Mouse (Mus musculus) liver, embryonic 11.5 days (tissue): ENCODE measurements around the gene Gabrb3. TPM values are rescaled to one million over a fixed set of nuclear protein-coding genes. Genes with fewer than 3 reads are reported as not detected.
"Not testable (repeated sequence)": the region's sequence is repeated elsewhere in the genome, so short reads cannot be mapped to it uniquely, and the experiment has no call there.

Experiments used
- ATAC-seq: fragments of 200-750 bp; cut with Nextera tagmentation; replicated peaks from 2 replicates; pipeline ENCODE4 v1.8.0; 2017; ENCODE audit warnings: moderate number of reproducible peaks, mild to moderate bottlenecking, moderate TSS enrichment, moderate library complexity; ENCODE audit not compliant: low FRiP score
- DNase-seq: peaks from one replicate; pipeline ENCODE4 v3.0.0-alpha.2; 2017; ENCODE audit warnings: low spot score
- H3K27ac ChIP-seq: fragments of 300-500 bp; sonication (generic); 2 replicates; pipeline ENCODE4 v1.5.1; 2014; ENCODE audit warnings: mild to moderate bottlenecking, low read depth, low read length, control low read depth
- H3K27me3 ChIP-seq: fragments of 300-500 bp; sonication (generic); replicated peaks from 2 replicates; pipeline ENCODE4 v1.6.1; 2014; ENCODE audit warnings: low read length, mixed read lengths; ENCODE audit not compliant: control insufficient read depth, insufficient read depth
- H3K36me3 ChIP-seq: fragments of 300-500 bp; sonication (generic); 2 replicates; pipeline ENCODE4 v1.6.1; 2014; ENCODE audit warnings: mild to moderate bottlenecking, low read length, moderate library complexity, mixed read lengths; ENCODE audit not compliant: control insufficient read depth, insufficient read depth
- H3K4me1 ChIP-seq: fragments of 300-500 bp; sonication (generic); replicated peaks from 2 replicates; pipeline ENCODE4 v1.6.1; 2014; ENCODE audit warnings: low read length, mixed read lengths; ENCODE audit not compliant: control insufficient read depth, insufficient read depth
- H3K4me2 ChIP-seq: fragments of 300-500 bp; sonication (generic); 2 replicates; pipeline ENCODE4 v1.6.1; 2014; ENCODE audit warnings: mild to moderate bottlenecking, control low read depth, moderate library complexity
- H3K4me3 ChIP-seq: fragments of 300-500 bp; sonication (generic); 2 replicates; pipeline ENCODE4 v1.5.1; 2014; ENCODE audit warnings: low read depth, low read length, control low read depth
- H3K9ac ChIP-seq: fragments of 300-500 bp; sonication (generic); 2 replicates; pipeline ENCODE4 v1.6.1; 2014; ENCODE audit warnings: low read depth, low read length, control low read depth
- H3K9me3 ChIP-seq: fragments of 300-500 bp; sonication (generic); 2 replicates; pipeline ENCODE4 v1.6.1; 2016; ENCODE audit warnings: low read length, inconsistent platforms, mixed read lengths; ENCODE audit not compliant: control insufficient read depth
- WGBS: fragments of 180-500 bp; shearing (Covaris S2); extraction: QIAGEN DNeasy Blood & Tissue Kit; methylation state at CpG from one replicate; pipeline ENCODE4 v1.1.7; 2014; 5-methylcytosine and 5-hydroxymethylcytosine counted together
- polyA plus RNA-seq: library from polyadenylated mRNA; unstranded; fragments of >200 nt; fragmentation: Nextera tagmentation; extraction: Ambion mirVana; gene quantifications from 2 replicates; pipeline ENCODE4 v1.2.1, GENCODE M21; 2014

Gene Gabrb3
- polyA plus RNA-seq, 1 experiment from 2014 or later = 0.95 TPM

- H3K4me2 ChIP-seq = no peak overlapping the region
- no peaks in the 10 kb centered on the region for H3K9me3 ChIP-seq
- 77% methylated on average over 1 of the region's 1 CpGs for WGBS
- H3K4me1 ChIP-seq = no peaks in the 10 kb centered on the region
- H3K36me3 ChIP-seq = no peaks in the 10 kb centered on the region
- ATAC-seq (no peak), DNase-seq (no peak)
- H3K27me3 ChIP-seq = no peaks in the 10 kb centered on the region
- H3K9ac ChIP-seq = no peak overlapping the region
- H3K4me3 ChIP-seq = no peak overlapping the region
- H3K27ac ChIP-seq = no peak overlapping the region
Observed at GRCm38 (mm10) chr7:57703580-57703979, 284.1 kb downstream of the Gabrb3 start.

GRCm38 (mm10) chr7:57706092-57706491 lies 286.6 kb downstream of the Gabrb3 start:
- ATAC-seq = no peak
- no peaks in the 10 kb centered on the region for H3K27me3 ChIP-seq
- no peak overlapping the region for H3K9ac ChIP-seq
- no peak for DNase-seq
- H3K27ac ChIP-seq = no peak overlapping the region
- H3K4me3 ChIP-seq = no peak overlapping the region
- H3K9me3 ChIP-seq = no peaks in the 10 kb centered on the region
- WGBS = 91% methylated on average over 6 of the region's 6 CpGs
- H3K4me1 ChIP-seq = no peaks in the 10 kb centered on the region
- no peak overlapping the region for H3K4me2 ChIP-seq
- H3K36me3 ChIP-seq = no peaks in the 10 kb centered on the region

GRCm38 (mm10) chr7:57706976-57707740 lies 287.7 kb downstream of the Gabrb3 start:
- Histone ChIP-seq H3K9me3 (no peaks in the 10 kb centered on the region), H3K4me1 (no peaks in the 10 kb centered on the region), H3K36me3 (no peaks in the 10 kb centered on the region), H3K27ac (no peak overlapping the region), H3K27me3 (no peaks in the 10 kb centered on the region), H3K4me2 (no peak overlapping the region), H3K4me3 (no peak overlapping the region), H3K9ac (no peak overlapping the region)
- DNase-seq (no peak), ATAC-seq (no peak)
- WGBS = 74% methylated on average over 7 of the region's 7 CpGs

- Histone ChIP-seq H3K36me3 (no peaks in the 10 kb centered on the region), H3K9ac (no peak overlapping the region), H3K4me3 (no peak overlapping the region), H3K4me1 (no peaks in the 10 kb centered on the region), H3K9me3 (no peaks in the 10 kb centered on the region), H3K27me3 (no peaks in the 10 kb centered on the region), H3K4me2 (no peak overlapping the region), H3K27ac (no peak overlapping the region)
- ATAC-seq (no peak), DNase-seq (no peak)
Observed at GRCm38 (mm10) chr7:57711709-57712108, 292.2 kb downstream of the Gabrb3 start.

- WGBS = 65% methylated on average over 2 of the region's 2 CpGs
- no peak overlapping the region for H3K27ac ChIP-seq
- H3K4me3 ChIP-seq = no peak overlapping the region
- no peaks in the 10 kb centered on the region for H3K9me3 ChIP-seq
- no peaks in the 10 kb centered on the region for H3K36me3 ChIP-seq
- H3K9ac ChIP-seq = no peak overlapping the region
- ATAC-seq = no peak
- H3K27me3 ChIP-seq = no peaks in the 10 kb centered on the region
- H3K4me2 ChIP-seq = no peak overlapping the region
- no peaks in the 10 kb centered on the region for H3K4me1 ChIP-seq
- DNase-seq = no peak
Observed at GRCm38 (mm10) chr7:57746836-57747235, 327.3 kb downstream of the Gabrb3 start.

- H3K27me3 ChIP-seq = no peaks in the 10 kb centered on the region
- no peak overlapping the region for H3K4me3 ChIP-seq
- no peaks in the 10 kb centered on the region for H3K36me3 ChIP-seq
- H3K27ac ChIP-seq = no peak overlapping the region
- ATAC-seq (no peak), DNase-seq (no peak)
- H3K4me1 ChIP-seq = no peaks in the 10 kb centered on the region
- H3K9me3 ChIP-seq = no peaks in the 10 kb centered on the region
- 84% methylated on average over 5 of the region's 5 CpGs for WGBS
- H3K4me2 ChIP-seq = no peak overlapping the region
- H3K9ac ChIP-seq = no peak overlapping the region
Observed at GRCm38 (mm10) chr7:57760466-57760865, 341.0 kb downstream of the Gabrb3 start.

GRCm38 (mm10) chr7:57778754-57779153 lies 359.3 kb downstream of the Gabrb3 start:
- no peak for ATAC-seq
- Histone ChIP-seq H3K27me3 (no peaks in the 10 kb centered on the region), H3K4me3 (no peak overlapping the region), H3K36me3 (no peaks in the 10 kb centered on the region), H3K9me3 (no peaks in the 10 kb centered on the region), H3K4me2 (no peak overlapping the region), H3K27ac (no peak overlapping the region), H3K4me1 (no peaks in the 10 kb centered on the region), H3K9ac (no peak overlapping the region)
- 73% methylated on average over 5 of the region's 5 CpGs for WGBS
- no peak for DNase-seq

GRCm38 (mm10) chr7:57786102-57786501 lies 366.6 kb downstream of the Gabrb3 start:
- not testable (repeated sequence) for H3K4me1 ChIP-seq, H3K4me2 ChIP-seq, H3K36me3 ChIP-seq, DNase-seq, H3K9ac ChIP-seq, H3K9me3 ChIP-seq, H3K4me3 ChIP-seq, H3K27me3 ChIP-seq, ATAC-seq, H3K27ac ChIP-seq
- WGBS = 69% methylated on average over 2 of the region's 2 CpGs

- Histone ChIP-seq H3K4me1 (no peaks in the 10 kb centered on the region), H3K4me2 (no peak overlapping the region), H3K36me3 (no peaks in the 10 kb centered on the region), H3K27ac (no peak overlapping the region), H3K9ac (no peak overlapping the region), H3K9me3 (no peaks in the 10 kb centered on the region), H3K4me3 (no peak overlapping the region), H3K27me3 (no peaks in the 10 kb centered on the region)
- 46% methylated on average over 2 of the region's 2 CpGs for WGBS
- ATAC-seq (no peak), DNase-seq (no peak)
Observed at GRCm38 (mm10) chr7:57787520-57787919, 368.0 kb downstream of the Gabrb3 start.
